In genomic region chr6:24721317-24722099, GRCm38 (mm10) we compare ENCODE assay signal across 8 mouse cellular contexts. TPM values are rescaled to one million over a fixed set of nuclear protein-coding genes. Genes with fewer than 3 reads are reported as not detected.
DNase-seq lines count a peak whose midpoint lies in the region; ATAC-seq and TF ChIP-seq lines count a peak whose summit lies in the region.

No protein-coding gene starts in this region.

- peak; percentile 25 for DNase-seq in gastrocnemius, adult 2 months
- no peak for DNase-seq in gastrocnemius, adult 8-10 months (ENCODE audit: low spot score in 2 of 2)
- DNase-seq in urinary bladder, postnatal 25 days (ENCODE audit: low spot score): peak; percentile 39
- DNase-seq in urinary bladder, adult 18-20 months (ENCODE audit: low spot score in 2 of 2): no peak
- peak; percentile 70 for DNase-seq in embryonic facial prominence, embryonic 11.5 days (ENCODE audit: low spot score)
- DNase-seq in liver, postnatal 0 days: peak; percentile 21

- no peak overlapping the region for H3K27ac ChIP-seq in gastrocnemius, adult 2 months
- H3K27ac ChIP-seq in embryonic facial prominence, embryonic 11.5 days (replicated peaks; ENCODE audit: low read depth, low read length): no peak overlapping the region
- H3K27ac ChIP-seq in liver, postnatal 0 days (ENCODE audit: low read depth): no peak overlapping the region

- no peak for TF ChIP-seq EP300 in liver, postnatal 0 days (IDR thresholded peaks at IDR 0.05; ENCODE audit: low read depth)

- H3K9me3 ChIP-seq in embryonic facial prominence, embryonic 11.5 days (replicated peaks; ENCODE audit: control insufficient read depth, low read length): no peaks in the 10 kb centered on the region
- H3K9me3 ChIP-seq in liver, postnatal 0 days (ENCODE audit: low read length): no peaks in the 10 kb centered on the region

- WGBS in embryonic facial prominence, embryonic 11.5 days: 31% methylated on average over 13 of the region's 13 CpGs
- WGBS in liver, postnatal 0 days (ENCODE audit: insufficient replicate concordance): 25% methylated on average over 13 of the region's 13 CpGs

- H3K36me3 ChIP-seq in embryonic facial prominence, embryonic 11.5 days (replicated peaks; ENCODE audit: control insufficient read depth, insufficient read depth, low read depth, low read length): no peaks in the 10 kb centered on the region
- no peaks in the 10 kb centered on the region for H3K36me3 ChIP-seq in liver, postnatal 0 days (replicated peaks; ENCODE audit: insufficient read depth, low read length)

- peak; percentile 48 for TF ChIP-seq CTCF in gastrocnemius, adult 2 months (IDR thresholded peaks at IDR 0.05)
- peak; percentile 71 for TF ChIP-seq CTCF in liver, postnatal 0 days (IDR thresholded peaks at IDR 0.05; ENCODE audit: low read depth)

- peak overlapping the region; percentile 30; the same call in 1 of the 2 replicates for H3K4me3 ChIP-seq in gastrocnemius, adult 2 months
- no peak overlapping the region for H3K4me3 ChIP-seq in embryonic facial prominence, embryonic 11.5 days (ENCODE audit: low read depth, low read length)
- no peak overlapping the region for H3K4me3 ChIP-seq in liver, postnatal 0 days (ENCODE audit: low read depth, low read length)

- no peak overlapping the region for H3K4me2 ChIP-seq in embryonic facial prominence, embryonic 11.5 days (ENCODE audit: low read depth, low read length)
- H3K4me2 ChIP-seq in liver, postnatal 0 days (ENCODE audit: low read depth, low read length): no peak overlapping the region

- H3K27me3 ChIP-seq in embryonic facial prominence, embryonic 11.5 days (ENCODE audit: control insufficient read depth, insufficient read depth, low read length): no peaks in the 10 kb centered on the region
- H3K27me3 ChIP-seq in liver, postnatal 0 days (ENCODE audit: insufficient read depth, low read length): no peaks in the 10 kb centered on the region

- intact Hi-C loops in gastrocnemius, adult 2 months (cut with DNase I): loop anchor here (5.0 kb wide), 2 partner anchors 189 to 229 kb away; no protein-coding TSS in a partner anchor

- ATAC-seq in embryonic facial prominence, embryonic 11.5 days (replicated peaks; ENCODE audit: insufficient number of reproducible peaks, low FRiP score, low TSS enrichment, low read depth): no peak
- peak; percentile 28 for ATAC-seq in inflammation-experienced regulatory T-cells, adult 6 months
- no peak for ATAC-seq in liver, postnatal 0 days
- no peak for ATAC-seq in erythroblast, adult 5-6 weeks (replicated peaks; ENCODE audit: low FRiP score, poor library complexity, severe bottlenecking)

- no peaks in the 10 kb centered on the region for H3K4me1 ChIP-seq in embryonic facial prominence, embryonic 11.5 days (ENCODE audit: control insufficient read depth, insufficient read depth, low read length)
- H3K4me1 ChIP-seq in liver, postnatal 0 days (ENCODE audit: insufficient read depth): no peaks in the 10 kb centered on the region

- no peak overlapping the region for H3K9ac ChIP-seq in embryonic facial prominence, embryonic 11.5 days (replicated peaks; ENCODE audit: low read length)
- no peak overlapping the region for H3K9ac ChIP-seq in liver, postnatal 0 days (replicated peaks)

RNA-seq across cellular contexts. Expression of gene Hyal6, which starts 11.5 kb away (rescaled TPM):
- total RNA-seq in gastrocnemius, adult 2 months (2021): not detected
- not detected for total RNA-seq in gastrocnemius, adult 8-10 months (2022)
- polyA plus RNA-seq in embryonic facial prominence, embryonic 11.5 days (2014; fragmentation: Nextera tagmentation; extraction: Ambion mirVana): not detected in 2 replicates
- not detected for polyA plus RNA-seq in inflammation-experienced regulatory T-cells, adult 6 months (2017; shearing (Covaris generic))
- 0.02 TPM in 2 replicates for polyA plus RNA-seq in liver, postnatal 0 days (2015; fragmentation: Nextera tagmentation; extraction: Ambion mirVana)
- total RNA-seq in erythroblast, adult 5-6 weeks (2015; ENCODE audit: low replicate concordance): not detected in 2 replicates
- total RNA-seq in erythroblast, adult 5-6 weeks (2017; ENCODE audit: low replicate concordance): not detected in 2 replicates

RNA-seq across cellular contexts. Expression of gene Hyal4, which starts 26.6 kb away (rescaled TPM):
- total RNA-seq in gastrocnemius, adult 2 months (2021): not detected
- not detected for total RNA-seq in gastrocnemius, adult 8-10 months (2022)
- polyA plus RNA-seq in embryonic facial prominence, embryonic 11.5 days (2014; fragmentation: Nextera tagmentation; extraction: Ambion mirVana): not detected in 2 replicates
- polyA plus RNA-seq in inflammation-experienced regulatory T-cells, adult 6 months (2017; shearing (Covaris generic)): not detected
- 0.05 and 0.09 TPM in 2 replicates for polyA plus RNA-seq in liver, postnatal 0 days (2015; fragmentation: Nextera tagmentation; extraction: Ambion mirVana)
- total RNA-seq in erythroblast, adult 5-6 weeks (2015; ENCODE audit: low replicate concordance): not detected in 2 replicates
- not detected in 2 replicates for total RNA-seq in erythroblast, adult 5-6 weeks (2017; ENCODE audit: low replicate concordance)

RNA-seq across cellular contexts. Expression of gene Wasl, which starts 56.7 kb away (rescaled TPM):
- total RNA-seq in gastrocnemius, adult 2 months (2021): 10 to 100 TPM; 15.3 to 18.1 TPM
- 10 to 100 TPM; 11.5 to 15.7 (median 15.4) TPM for total RNA-seq in gastrocnemius, adult 8-10 months (2022)
- 37.1 and 46.6 TPM in 2 replicates for polyA plus RNA-seq in embryonic facial prominence, embryonic 11.5 days (2014; fragmentation: Nextera tagmentation; extraction: Ambion mirVana)
- polyA plus RNA-seq in inflammation-experienced regulatory T-cells, adult 6 months (2017; shearing (Covaris generic)): 10 to 100 TPM; 10.1 to 17.0 (median 14.7) TPM
- polyA plus RNA-seq in liver, postnatal 0 days (2015; fragmentation: Nextera tagmentation; extraction: Ambion mirVana): 44.2 and 46.0 TPM in 2 replicates
- 13.2 and 18.8 TPM in 2 replicates for total RNA-seq in erythroblast, adult 5-6 weeks (2015; ENCODE audit: low replicate concordance)
- total RNA-seq in erythroblast, adult 5-6 weeks (2017; ENCODE audit: low replicate concordance): 13.1 and 17.4 TPM in 2 replicates

Comparison
In these comparisons a context has a peak if more than half of its experiments do, and no peak if none do; other contexts are left out.
1. DNase-seq: peak in gastrocnemius, adult 2 months (single experiment), urinary bladder, postnatal 25 days (single experiment), embryonic facial prominence, embryonic 11.5 days (single experiment) and liver, postnatal 0 days (single experiment); none in gastrocnemius, adult 8-10 months (0 of 2) and urinary bladder, adult 18-20 months (0 of 2).